Mouse (Mus musculus) hematopoietic multipotent progenitor cell, adult 10-12 weeks (in vitro differentiated cells): Measurements from ENCODE around the gene Fzd2. TPM values are rescaled to one million over a fixed set of nuclear protein-coding genes. Genes with fewer than 3 reads are reported as not detected.

Source experiments
- polyA plus RNA-seq: library from polyadenylated mRNA; stranded (reverse); fragments of >175 nt; gene quantifications from 2 replicates; pipeline ENCODE4 v1.2.3, GENCODE M21; 2012; ENCODE audit warnings: low replicate concordance

Fzd2 gene
- 0.11 TPM in 1 of 2 replicates, not detected in the other for polyA plus RNA-seq

DNA sequence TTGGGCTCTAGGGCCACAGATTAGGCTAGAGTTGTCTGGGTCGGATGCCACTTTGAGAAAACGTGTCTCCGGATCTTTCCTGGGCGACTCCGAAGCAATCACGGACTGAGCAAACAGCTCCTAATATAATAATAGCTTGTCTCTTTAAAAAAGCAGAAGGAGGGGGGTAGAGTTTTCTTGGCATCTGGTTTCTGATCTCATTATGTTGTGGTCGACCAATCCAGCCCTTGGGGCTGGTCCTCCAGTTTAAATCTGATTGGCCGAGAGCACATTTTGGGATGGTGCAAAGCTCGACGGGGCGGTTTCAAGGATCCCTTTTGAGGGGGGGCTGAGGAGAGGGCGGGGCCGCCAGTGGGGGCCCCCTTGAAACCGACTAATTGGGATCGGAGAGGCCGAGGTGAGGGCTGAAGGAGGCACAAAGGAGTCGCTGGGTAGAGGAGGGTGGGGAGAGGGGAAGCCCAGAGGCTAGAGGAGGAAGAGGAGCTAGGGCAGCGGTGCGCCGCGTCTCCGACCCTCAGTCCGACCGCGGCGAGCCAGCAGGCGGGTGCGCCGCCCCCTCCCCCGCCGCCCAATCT is at the start of gene Fzd2:
Fzd2 (plus strand) TSS at position 387 of the 575 bp plus-strand sequence.

DNA sequence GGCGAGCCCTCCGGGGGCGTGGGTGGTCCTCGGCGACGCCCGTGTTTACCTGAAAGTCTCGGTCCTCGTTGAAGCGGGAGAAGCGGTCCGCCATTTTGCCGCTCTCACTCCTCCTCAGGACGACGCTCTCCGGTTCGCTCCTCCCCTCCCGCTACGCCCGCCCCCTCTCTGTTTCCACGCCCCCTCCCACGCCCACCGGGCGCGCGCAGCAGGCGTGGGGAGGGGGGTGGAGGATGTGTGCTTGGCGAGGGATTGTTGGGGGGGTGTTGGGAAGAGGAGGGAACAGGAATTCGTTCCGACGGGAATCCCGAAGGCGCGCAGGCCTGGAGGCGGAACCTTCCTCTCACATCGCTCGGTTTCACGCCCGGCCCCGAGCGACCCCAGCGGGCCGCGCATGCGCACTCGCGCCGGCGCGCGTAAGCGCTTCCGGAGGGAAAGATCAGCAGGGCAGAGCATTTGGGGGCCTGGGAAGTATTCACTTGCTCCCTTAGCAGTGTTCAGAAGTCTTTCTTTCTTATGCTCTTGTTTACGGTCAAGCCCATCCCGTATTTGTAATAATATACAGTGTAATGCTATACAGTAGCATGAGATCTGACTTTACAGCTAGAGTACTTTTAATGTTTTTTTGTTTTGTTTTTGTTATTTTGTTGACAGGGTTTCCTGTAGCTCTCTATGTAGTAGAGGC is 48.0 kb upstream of the Fzd2 start, which contains the start of gene Gpatch8:
Gpatch8 (minus strand) TSS at position 362 of the 685 bp plus-strand sequence.

DNA sequence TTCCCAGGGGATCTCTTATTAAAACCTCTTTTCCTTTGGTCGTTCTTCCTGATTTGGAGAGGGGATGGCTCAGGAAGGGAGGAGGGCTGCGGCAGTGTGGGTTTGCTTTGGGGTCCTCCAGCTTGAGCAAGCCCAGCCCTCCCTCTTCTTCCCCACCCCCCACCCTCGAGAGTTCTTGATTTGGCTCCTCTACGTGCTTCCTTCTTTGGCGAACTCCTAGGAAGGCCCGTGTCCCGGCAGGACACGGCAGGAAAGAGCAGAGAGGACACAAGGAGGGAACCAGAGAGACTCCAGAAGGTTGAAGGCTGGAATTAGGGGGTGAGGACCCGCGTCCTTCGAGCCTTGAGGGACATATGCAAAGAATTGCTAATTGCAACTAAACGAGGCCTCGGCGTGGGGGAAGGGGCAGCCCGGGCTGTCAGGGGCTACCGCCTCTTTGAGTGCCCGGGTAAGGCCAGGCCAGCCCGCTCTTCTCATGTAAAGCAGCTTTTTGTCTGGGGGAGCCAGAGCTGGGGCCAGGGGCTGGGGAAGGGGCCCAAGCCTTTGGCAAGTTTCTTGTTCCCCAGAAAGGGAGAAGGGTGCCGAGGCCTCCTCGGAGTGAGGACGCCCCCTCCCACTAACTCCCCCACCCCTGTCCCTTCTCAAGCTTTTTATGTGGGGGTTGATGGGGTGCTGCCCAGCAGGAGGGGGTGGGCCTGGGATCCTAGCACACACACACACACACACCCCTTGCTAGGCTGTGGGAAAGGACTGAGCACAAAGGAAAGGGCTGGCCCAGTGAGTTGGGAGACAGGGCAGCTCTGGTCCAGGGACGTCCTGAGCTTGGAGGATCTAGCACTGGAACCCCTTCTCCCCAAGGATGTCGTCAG is 24.8 kb upstream of the Fzd2 start, which contains the start of gene Gm11627:
Gm11627 (minus strand) TSS at position 297 of the 869 bp plus-strand sequence.

Other genes starting within 250 kb of the Fzd2 start
- 8.9 and 573 TPM in 2 replicates for gene Slc4a1, start 238.2 kb upstream of the Fzd2 start, polyA plus RNA-seq
- gene Rundc3a, start 211.0 kb upstream of the Fzd2 start, polyA plus RNA-seq, result 9.0 and 32.0 TPM in 2 replicates
- gene Slc25a39, start 196.4 kb upstream of the Fzd2 start, polyA plus RNA-seq, result 108 and 335 TPM in 2 replicates
- 128 and 131 TPM in 2 replicates for gene Grn, start 174.1 kb upstream of the Fzd2 start, polyA plus RNA-seq
- gene Fam171a2, start 156.7 kb upstream of the Fzd2 start, polyA plus RNA-seq, result 0.61 and 0.83 TPM in 2 replicates
- 9.0 TPM in 2 replicates for gene Itga2b, start 134.3 kb upstream of the Fzd2 start, polyA plus RNA-seq
- gene Gpatch8, start 48.0 kb upstream of the Fzd2 start, polyA plus RNA-seq, result 12.9 and 21.0 TPM in 2 replicates
- gene Gm11627, start 24.9 kb upstream of the Fzd2 start, polyA plus RNA-seq, result not detected in 2 replicates
- not detected in 2 replicates for gene Meioc, start 59.3 kb downstream of the Fzd2 start, polyA plus RNA-seq
- gene Ccdc43, start 93.4 kb downstream of the Fzd2 start, polyA plus RNA-seq, result 4.8 and 5.2 TPM in 2 replicates
- gene Adam11, start 157.0 kb downstream of the Fzd2 start, polyA plus RNA-seq, result 4.5 and 14.2 TPM in 2 replicates
- not detected in 2 replicates for gene Gjc1, start 215.3 kb downstream of the Fzd2 start, polyA plus RNA-seq
- not detected in 2 replicates for gene Higd1b, start 231.5 kb downstream of the Fzd2 start, polyA plus RNA-seq